Mouse (Mus musculus): ENCODE measurements around the gene Gnaq.

The Gnaq gene

DNA sequence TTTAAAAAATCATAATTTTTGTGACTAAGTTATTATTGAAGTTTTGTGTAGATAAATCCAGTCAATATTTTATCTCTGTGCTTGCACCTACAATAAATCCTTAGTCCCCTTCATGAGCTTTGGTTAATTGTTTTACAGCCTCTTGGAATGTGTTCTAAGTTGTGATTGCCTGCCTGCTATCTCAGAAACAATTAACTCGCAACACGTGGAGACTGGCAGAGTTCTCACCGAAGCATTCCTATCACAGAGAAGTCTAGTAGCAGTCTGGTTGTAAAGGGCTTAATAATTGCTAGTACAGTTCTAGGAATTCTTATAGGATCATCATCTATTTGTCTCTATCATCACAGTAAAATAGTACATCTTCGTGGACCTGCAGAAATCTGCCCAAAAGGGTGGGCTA is 243.2 kb downstream of the Gnaq start:
- no peak for DNase-seq (ENCODE audit: low spot score)

DNA sequence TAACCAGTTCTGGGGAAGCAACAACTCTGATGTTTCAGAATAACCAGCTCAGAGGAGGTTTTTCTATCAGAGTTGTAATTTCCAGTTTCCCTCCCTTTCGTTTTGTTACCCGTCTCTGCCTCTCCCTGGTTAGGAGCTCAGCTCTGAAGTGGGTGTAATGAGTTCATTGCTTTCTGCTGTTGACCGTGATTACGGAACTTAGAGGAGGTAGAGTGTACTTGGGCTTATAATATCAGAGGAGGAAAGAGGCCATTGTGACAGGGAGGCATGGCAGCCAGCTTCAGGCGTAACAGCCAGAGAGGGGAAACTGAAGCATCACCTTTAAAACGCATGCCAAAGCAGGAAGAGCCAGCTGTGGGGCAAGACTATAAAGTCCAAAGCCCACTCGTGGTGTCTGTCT is 245.9 kb downstream of the Gnaq start:
- DNase-seq (ENCODE audit: low spot score), result no peak

DNA sequence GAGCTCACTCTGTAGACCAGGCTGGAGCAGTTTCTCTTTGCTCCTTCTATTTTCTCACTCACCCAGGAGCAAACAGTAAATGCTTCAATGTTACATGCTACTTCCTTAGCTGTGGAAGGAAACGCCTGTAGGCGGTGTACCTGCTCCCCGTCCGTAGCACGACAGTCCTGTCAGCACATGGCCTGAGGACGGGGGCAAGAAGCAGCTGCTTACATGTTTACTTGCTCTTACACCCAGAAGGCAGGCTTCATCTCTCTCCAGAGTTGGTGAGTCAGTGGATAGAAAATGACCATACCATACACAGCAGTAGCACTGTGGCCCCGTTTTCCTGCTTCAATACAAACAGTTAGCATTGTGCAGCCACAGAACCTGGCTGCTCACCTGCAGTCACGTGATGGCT is 247.1 kb downstream of the Gnaq start:
- no peak for DNase-seq (ENCODE audit: low spot score)

DNA sequence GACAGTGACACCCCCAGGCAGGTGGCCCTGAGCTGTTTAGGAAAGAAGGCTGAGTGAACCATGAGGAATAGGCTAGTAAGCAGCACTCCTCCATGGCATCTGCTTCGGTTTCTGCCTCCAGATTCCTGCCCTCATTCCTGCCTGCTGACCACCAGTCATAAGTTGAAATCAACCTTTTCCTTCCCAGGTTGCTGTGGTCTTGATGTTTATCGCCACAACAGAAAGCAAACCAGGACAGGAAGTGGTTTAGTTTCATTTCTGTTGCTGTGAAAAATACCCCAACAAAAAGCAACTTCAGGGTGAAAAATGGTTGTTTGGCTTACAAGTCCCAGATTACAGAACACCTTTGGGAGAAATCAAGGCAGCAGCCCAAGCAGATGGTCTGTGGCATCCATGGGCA is 249.8 kb downstream of the Gnaq start:
- no peak for DNase-seq (ENCODE audit: low spot score)

DNA sequence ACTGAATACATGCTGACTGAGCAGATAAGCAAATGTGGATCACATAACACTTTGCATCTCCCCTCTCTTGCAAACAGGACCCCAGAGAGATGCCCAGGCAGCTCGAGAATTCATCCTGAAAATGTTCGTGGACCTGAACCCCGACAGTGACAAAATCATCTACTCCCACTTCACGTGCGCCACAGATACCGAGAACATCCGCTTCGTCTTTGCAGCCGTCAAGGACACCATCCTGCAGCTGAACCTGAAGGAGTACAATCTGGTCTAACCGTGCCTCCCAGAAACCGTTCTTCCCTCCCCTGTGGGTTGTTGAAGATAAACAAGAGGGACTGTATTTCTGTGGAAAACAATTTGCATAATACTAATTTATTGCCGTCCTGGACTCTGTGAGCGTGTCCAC is 250.5 kb downstream of the Gnaq start:
- no peak for DNase-seq (ENCODE audit: low spot score)

DNA sequence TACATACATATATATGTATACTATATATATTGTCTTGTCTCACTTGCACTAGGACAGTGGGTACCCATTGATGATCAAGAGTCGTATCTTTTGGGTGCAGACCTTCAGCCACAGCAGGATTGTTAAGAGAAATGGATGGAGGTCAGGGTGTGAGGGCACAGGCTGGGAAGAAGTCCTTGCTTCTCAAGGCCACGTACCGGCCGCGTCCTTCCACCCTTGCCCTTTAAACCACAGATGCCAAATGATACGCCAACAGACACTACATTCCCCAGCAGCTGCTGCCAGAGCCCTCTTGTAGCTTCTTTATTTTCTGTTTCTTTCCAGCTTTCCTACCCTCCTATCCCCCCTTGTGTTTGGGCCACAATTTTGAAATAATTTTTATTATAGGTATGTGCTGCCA is 251.5 kb downstream of the Gnaq start:
- no peak for DNase-seq (ENCODE audit: low spot score)

DNA sequence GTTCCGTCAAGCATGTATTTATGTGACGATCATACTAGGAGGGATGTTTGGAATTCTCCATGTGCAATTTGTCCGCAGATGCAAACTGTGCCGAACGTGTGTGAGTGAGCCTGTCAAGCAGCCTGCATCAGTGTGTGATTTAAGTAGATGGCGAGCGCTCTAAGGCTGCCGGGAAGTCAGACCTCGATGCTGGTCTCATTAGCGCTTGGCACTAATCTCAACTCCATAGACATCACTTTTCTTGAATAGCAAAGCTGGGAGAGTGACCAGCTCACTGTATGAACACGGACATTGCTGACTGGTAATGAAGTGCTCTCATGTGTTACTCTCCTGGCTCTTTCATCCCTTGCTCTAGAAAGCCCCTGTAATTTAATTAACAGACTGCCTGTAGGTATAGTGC is 252.3 kb downstream of the Gnaq start:
- DNase-seq (ENCODE audit: low spot score), result no peak

DNA sequence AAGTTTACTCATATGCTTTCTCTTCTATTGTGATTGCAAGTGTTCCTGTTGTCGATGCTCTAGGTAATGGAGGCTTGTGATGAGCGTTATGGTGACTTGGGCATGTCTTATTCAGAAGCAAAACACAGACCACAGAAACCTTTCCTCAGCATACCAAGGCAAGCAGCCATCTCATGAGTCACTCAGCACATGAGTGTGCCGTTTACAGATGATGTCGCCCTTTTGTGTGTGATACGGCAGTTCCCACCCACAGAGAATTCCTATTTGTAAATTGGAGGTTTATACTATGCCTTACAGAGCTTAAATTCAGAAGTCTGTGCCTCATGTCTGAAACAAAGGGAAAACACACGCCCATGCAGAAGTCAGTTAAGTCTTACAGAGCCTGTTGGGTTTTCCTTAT is 253.9 kb downstream of the Gnaq start:
- no peak for DNase-seq (ENCODE audit: low spot score)

DNA sequence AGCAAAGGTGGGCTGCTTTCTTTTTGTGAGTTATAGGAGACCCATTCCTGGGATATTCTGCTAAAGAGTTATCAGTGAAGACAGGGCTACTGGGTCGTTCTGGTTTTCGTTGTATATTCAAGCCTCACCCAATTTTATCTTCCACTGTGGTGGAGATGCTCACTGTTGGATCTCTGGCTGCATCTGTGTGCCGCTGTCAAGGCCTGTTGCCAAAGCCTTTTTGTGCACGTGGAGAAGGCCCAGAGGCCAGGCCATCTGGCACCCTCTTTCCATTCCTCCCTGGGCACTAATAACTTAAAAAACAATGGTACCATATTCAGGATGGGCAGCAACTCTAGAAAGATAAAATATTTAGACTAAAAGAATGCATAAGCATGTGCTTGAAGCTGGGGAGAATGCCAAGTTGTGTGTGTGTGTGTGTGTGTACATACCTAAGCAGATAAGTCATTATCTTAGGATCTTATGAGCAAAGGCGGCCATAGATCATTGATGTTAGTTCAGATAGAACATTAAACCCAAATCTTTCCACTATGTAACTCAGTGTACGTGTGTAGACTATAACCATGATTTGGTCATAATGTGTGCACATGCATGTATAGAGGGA is 257.7 kb downstream of the Gnaq start:
- DNase-seq (ENCODE audit: low spot score), result no peak

DNA sequence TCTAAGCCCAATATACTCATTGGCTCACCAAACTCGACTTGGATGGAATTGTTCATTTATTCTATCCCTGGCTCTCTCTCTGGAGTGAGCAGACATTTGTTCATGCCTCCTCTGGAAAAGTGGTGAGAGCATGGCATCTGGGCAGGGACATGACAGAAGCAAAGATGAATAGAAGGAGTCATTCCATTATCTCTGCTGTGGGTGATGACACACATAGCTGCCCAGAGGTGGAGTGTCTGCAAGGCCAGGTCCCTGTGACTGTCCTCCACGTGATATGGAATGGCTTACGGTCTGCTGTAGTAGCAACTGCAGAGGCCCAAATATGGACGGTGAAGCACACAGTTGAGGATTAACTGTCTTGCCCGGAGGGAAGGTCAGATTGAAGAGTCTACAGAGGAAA is 261.8 kb downstream of the Gnaq start:
- no peak for DNase-seq (ENCODE audit: low spot score)

DNA sequence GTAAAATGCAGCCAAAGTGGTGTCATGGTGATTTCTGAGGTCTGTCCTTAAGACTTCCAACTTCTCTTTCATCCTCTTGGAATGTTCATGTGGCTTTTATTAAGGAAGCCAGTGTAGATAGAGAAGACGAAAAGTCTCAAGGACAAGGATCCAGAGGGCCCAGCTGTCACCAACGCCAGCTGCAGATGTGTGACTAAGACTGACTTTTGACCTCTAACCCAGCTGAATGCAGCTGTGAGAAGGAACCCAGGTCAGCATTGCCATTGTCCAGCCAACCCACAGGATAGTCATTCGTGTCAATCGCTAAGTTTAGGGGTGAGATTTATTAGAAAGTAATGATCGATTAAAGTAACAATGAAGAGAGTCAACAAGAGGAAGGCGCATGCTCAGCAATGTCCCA is 270.5 kb downstream of the Gnaq start:
- no peak for DNase-seq (ENCODE audit: low spot score)

DNA sequence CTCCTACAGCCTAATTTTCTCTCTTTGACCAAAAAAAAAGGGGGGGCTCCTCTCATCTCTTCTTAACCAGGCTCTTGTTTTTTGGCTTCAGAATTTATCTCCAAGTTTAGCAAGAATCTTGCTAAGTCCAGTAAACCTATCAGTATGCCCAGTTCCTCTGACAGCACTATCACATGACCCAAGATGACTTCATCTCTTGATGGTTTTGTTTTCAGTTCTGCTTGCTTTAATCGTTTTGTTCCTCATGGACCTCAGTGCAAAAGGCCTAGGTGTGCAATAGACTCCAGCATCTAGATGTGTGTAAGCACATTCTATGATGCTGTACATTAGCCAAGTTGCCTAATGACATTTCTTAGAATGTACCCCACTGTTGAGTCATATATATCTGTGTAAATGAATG is 275.1 kb downstream of the Gnaq start:
- DNase-seq (ENCODE audit: low spot score), result no peak

DNA sequence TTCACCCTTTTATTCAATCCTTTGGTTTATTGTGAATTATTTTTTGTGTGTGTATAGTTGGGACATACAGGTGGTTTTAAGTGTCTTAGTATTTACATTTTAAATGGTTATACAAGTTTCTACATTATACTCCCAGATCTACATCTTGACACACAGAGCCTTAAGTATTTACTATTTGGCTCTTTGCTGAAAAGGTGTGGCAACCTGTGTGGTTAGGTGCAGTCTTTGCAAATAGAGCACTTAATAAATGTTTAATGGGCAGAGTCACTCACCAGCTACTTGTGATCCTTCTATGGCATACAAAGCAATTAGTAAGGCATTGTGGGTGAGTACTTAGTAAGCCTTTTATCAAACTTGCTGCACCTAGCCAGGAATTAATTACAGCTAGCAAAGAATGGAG is 278.7 kb downstream of the Gnaq start:
- DNase-seq (ENCODE audit: low spot score), result no peak

DNA sequence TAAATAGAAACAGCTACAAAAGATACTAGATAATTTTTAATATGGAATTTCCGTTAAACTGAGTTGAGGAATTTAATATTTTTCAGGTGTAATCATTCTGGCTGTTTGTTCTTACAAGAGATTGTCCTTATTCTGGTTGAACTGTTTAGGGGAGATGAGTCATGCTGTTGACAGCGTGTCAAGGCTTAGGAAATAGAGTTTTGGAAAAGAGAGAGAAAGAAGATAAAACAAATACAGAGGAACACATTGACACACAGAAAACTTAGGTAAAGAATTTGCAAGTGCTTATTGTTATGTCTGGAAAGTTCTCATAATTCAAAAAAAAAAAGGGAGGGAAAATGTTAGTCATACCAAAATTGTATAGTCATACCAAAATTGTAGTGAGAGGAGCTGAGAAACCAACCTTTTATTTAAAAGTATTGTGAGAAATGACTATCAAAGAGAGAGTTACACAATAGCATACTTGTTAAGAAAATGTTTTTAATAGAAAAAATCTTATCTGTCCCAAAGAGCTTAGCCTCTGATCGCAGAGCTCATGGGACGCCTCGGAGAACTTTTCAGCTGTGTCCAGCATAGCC is 285.5 kb downstream of the Gnaq start:
- DNase-seq (ENCODE audit: low spot score), result no peak

DNA sequence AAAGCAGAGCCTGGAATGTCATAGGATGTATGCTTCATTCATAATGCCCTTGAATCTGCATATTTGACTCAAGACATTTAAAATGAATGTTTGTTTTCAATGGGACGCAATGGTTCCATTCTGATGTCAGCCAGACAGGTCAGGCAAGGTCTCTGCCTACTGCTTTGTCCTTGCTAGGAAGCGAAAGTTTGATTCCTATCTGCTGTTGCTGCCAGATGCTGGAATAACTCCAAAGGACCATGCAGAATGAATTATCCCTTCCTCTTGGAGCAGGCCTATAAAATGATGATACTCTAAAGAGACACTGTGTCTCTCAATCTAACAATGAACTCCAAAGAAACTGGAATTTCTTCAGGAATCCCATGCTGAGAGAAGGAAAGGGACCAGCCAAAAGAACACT is 293.0 kb downstream of the Gnaq start:
- DNase-seq (ENCODE audit: low spot score), result no peak

DNA sequence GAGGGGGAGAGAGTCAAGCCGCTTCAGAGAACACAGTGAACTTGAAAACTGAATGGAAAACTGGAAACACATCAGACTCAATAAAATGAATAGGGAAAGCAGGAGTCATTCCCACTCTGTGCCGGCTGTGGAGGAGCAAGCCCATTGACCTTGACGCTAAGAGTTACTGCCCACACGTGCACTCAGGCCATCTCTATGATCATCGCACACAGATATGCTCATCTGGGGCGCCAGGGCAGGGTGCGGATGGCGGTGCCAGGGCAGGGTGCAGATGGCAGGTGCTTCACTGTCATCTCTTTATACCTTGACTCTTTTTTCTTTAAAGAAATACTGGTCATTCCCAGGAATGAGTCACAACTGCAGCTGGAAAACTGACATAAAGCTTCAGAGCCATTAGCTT is 298.7 kb downstream of the Gnaq start:
- no peak for DNase-seq (ENCODE audit: low spot score)

DNA sequence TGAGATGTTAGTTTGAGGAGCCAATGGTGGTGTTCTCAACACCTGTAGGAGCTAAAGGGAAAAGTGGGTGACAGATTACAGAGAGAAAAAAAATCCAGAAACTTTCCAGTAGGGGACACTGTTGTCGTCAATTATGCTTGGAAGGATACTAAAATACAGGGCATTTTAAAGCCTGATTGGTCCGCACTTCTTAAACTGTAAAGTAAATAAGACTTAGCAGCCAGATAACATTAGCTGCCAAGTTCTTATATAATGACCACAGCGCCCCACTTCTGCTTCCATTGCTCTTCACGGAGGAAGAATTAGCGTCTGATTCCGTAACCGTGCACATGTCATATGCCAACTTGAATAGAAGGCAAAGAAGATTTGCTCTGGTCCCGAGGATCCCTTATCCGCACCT is 302.2 kb downstream of the Gnaq start:
- no peak for DNase-seq (ENCODE audit: low spot score)

DNA sequence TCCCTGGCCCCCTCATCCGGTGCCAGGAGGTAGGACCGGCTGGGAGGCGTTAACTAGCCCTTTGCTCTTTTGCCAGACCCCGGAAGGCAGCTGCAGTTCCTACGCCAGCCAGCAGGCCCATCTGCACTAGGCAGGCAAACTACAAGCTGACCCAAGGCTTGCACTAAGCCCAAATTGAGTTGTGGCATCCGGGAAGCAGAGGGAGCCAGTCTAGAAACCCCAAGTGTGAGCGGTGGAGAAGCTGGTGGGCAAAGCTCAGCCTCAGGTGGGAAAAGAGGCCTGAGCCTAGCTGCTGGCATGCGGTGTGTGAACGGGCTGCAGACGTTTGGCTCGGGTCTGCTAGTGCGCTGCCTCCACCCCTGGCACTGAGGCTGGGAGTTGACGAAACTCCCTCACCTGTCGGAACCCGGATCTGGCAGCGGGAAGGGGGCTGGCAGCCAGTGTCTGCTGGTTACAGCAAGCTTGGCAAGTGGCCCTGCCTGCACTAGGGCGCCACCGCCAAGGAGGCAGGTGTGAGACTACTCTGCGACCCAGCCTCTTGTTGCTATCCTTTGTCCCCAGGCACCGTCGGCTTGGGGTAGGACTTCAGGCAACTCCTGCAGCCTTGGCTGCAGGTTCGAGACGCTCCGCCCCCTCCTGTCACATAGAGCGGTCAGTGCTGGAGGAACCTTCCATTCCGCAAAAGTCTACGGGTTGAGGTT is 303.1 kb downstream of the Gnaq start, which contains the start of gene Gna14:
Gna14 (plus strand) TSS at position 232 of the 701 bp plus-strand sequence.
- DNase-seq (ENCODE audit: low spot score), result peak; percentile 9

DNA sequence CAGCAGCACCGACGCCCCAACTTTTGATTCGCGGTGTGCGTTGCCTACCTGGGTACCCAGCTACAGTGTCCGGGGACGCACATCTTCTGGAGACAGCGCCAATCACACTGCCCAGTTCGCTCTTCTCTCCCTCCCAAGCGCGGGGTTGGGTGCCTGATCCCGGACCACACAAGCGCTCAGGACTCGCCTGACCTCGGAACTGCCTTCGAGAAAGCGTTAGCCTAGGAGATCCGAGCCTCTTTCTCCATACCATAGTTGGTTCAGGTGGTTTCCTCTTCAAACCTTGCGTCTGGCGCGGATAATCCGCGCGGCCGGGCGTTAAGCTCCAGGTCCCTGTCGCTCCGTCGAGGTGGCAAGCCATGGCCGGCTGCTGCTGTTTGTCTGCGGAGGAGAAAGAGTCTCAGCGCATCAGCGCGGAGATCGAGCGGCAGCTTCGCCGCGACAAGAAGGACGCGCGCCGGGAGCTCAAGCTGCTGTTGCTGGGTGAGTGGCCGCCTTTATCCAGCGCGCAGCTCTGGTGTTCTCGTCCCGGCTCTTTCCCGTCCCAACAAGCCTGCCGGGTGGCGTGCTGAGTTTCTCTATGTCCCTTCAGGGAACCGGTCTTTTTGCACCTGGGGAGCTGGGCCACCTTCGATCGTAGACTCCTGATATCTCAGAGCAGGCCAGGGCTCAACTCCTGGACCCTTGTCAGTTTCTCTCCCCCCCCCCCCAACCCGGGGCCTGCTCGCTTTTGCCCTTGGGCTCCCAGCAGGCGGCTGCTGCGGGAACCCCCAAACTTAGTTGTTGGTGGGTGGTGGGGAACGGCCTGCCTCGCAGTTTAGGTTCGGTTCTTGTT is 303.9 kb downstream of the Gnaq start:
- no peak for DNase-seq (ENCODE audit: low spot score)

All from layer of hippocampus, adult 9-10 months (tissue).